12 mouse cellular contexts compared by ENCODE assay signal in the genomic region with DNA sequence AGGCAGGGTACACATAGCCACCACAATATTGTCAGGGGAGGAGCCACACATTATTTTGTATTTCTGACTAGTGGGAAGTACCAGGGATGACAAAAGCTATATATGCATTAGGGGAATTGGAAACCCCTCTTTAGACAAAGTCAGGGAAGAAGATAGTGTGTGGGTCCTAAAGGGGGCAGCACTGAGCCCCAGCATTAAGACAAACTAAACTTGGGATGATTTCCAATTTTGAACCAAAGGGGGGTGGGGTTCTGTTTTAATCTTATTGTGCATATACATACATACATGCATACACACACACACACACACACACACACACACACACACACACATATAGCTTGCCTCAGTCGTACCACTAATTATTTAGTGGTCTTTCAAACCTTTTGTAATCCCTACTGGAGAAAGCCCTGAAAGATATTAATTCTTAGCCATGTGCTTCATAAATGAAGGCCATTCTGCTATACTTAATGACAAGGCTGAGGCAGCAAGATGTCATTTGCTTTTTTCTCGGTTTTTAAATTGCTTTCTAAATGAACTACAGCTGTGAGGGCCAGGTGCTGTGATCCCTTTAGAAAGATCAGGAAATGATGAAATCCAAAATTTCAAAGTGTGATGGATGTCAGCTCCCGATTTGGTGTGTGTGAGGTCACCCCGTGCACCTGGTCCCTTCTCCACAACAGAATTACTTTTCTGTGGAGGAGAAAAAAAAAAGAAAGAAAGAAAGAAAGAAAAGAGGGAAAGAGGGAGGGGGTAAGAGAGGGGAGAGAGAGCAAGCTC.
DNase-seq lines count a peak whose midpoint lies in the region; ATAC-seq and TF ChIP-seq lines count a peak whose summit lies in the region.
"Had no signal": no experiment of that assay in that cellular context is flagged by ENCODE, and none has a peak within 500 bp of the region (broad histone marks: within the 10 kb centered on the region; RNA-seq: fewer than 3 reads in every experiment).

No protein-coding gene starts in this region.

- no peaks in the 10 kb centered on the region for H3K36me3 ChIP-seq in forebrain, embryonic 14.5 days (ENCODE audit: control insufficient read depth, insufficient read depth, low read length)
- no peaks in the 10 kb centered on the region for H3K36me3 ChIP-seq in forebrain, embryonic 10.5 days (replicated peaks)
- no peaks in the 10 kb centered on the region for H3K36me3 ChIP-seq in lung, postnatal 0 days (ENCODE audit: insufficient read depth, low read length)
- H3K36me3 ChIP-seq: embryonic facial prominence, embryonic 13.5 days; limb, embryonic 15.5 days had no signal

- H3K4me2 ChIP-seq in forebrain, embryonic 14.5 days (ENCODE audit: low read length) = no peak overlapping the region
- H3K4me2 ChIP-seq in lung, postnatal 0 days (replicated peaks; ENCODE audit: low read depth, low read length) = no peak overlapping the region
- H3K4me2 ChIP-seq: embryonic facial prominence, embryonic 13.5 days; limb, embryonic 15.5 days had no signal

- H3K27me3 ChIP-seq in forebrain, embryonic 14.5 days (replicated peaks; ENCODE audit: control insufficient read depth, insufficient read depth, low read length) = no peaks in the 10 kb centered on the region
- no peaks in the 10 kb centered on the region for H3K27me3 ChIP-seq in forebrain, embryonic 10.5 days (ENCODE audit: poor library complexity, severe bottlenecking)
- H3K27me3 ChIP-seq in lung, postnatal 0 days (replicated peaks; ENCODE audit: insufficient read depth, low read length) = no peaks in the 10 kb centered on the region
- H3K27me3 ChIP-seq: embryonic facial prominence, embryonic 13.5 days; limb, embryonic 15.5 days had no signal

- WGBS in forebrain, embryonic 14.5 days = 43% methylated on average over 4 of the region's 4 CpGs
- WGBS in forebrain, embryonic 10.5 days = 74% methylated on average over 4 of the region's 4 CpGs
- 63% methylated on average over 4 of the region's 4 CpGs for WGBS in lung, postnatal 0 days

- H3K4me3 ChIP-seq in forebrain, embryonic 14.5 days (ENCODE audit: low read depth, low read length) = no peak overlapping the region
- no peak overlapping the region for H3K4me3 ChIP-seq in forebrain, embryonic 10.5 days
- H3K4me3 ChIP-seq in lung, postnatal 0 days (ENCODE audit: low read depth, low read length) = no peak overlapping the region
- H3K4me3 ChIP-seq: embryonic facial prominence, embryonic 13.5 days; limb, embryonic 15.5 days had no signal

- no peaks in the 10 kb centered on the region for H3K9me3 ChIP-seq in forebrain, embryonic 14.5 days (replicated peaks; ENCODE audit: control insufficient read depth, low read length)
- H3K9me3 ChIP-seq in forebrain, embryonic 10.5 days = no peaks in the 10 kb centered on the region
- H3K9me3 ChIP-seq in lung, postnatal 0 days (ENCODE audit: low read length) = no peaks in the 10 kb centered on the region
- H3K9me3 ChIP-seq: embryonic facial prominence, embryonic 13.5 days; limb, embryonic 15.5 days had no signal

- peak; percentile 22; the same call in 1 of the 2 replicates for TF ChIP-seq CTCF in lung, postnatal 0 days (IDR thresholded peaks at IDR 0.05)
- peak; percentile 36; the same call in 1 of the 2 replicates for TF ChIP-seq CTCF in brain, embryonic 14.5 days (IDR thresholded peaks at IDR 0.05; ENCODE audit: borderline replicate concordance, extremely low read depth, insufficient read depth, insufficient read length)

- TF ChIP-seq POLR2A in brain, embryonic 14.5 days (IDR thresholded peaks at IDR 0.05; ENCODE audit: borderline replicate concordance, extremely low read depth, insufficient read depth, insufficient read length, poor library complexity, severe bottlenecking) = no peak

- H3K27ac ChIP-seq in forebrain, embryonic 14.5 days (ENCODE audit: low read depth, low read length) = no peak overlapping the region; the same call in 1 of the 2 replicates
- no peak overlapping the region for H3K27ac ChIP-seq in forebrain, embryonic 10.5 days
- no peak overlapping the region for H3K27ac ChIP-seq in lung, postnatal 0 days (ENCODE audit: low read length)
- H3K27ac ChIP-seq: embryonic facial prominence, embryonic 13.5 days; limb, embryonic 15.5 days had no signal

- H3K4me1 ChIP-seq in forebrain, embryonic 14.5 days (ENCODE audit: control insufficient read depth, insufficient read depth, low read length) = no peaks in the 10 kb centered on the region
- peaks cover 3% of the 10 kb centered on the region; the same call in 1 of the 2 replicates for H3K4me1 ChIP-seq in forebrain, embryonic 10.5 days
- no peaks in the 10 kb centered on the region for H3K4me1 ChIP-seq in lung, postnatal 0 days (ENCODE audit: insufficient read depth, low read depth, low read length)
- H3K4me1 ChIP-seq: limb, embryonic 15.5 days had no signal

- peak; percentile 62 for ATAC-seq in forebrain, embryonic 14.5 days
- ATAC-seq in lung, postnatal 0 days = no peak
- ATAC-seq in erythroid progenitor cell, adult 5-6 weeks (replicated peaks; ENCODE audit: low FRiP score, poor library complexity, severe bottlenecking) = no peak
- ATAC-seq: intestine, postnatal 0 days had no signal

- TF ChIP-seq EP300 in lung, postnatal 0 days (IDR thresholded peaks at IDR 0.05) = no peak

- no peak overlapping the region for H3K9ac ChIP-seq in forebrain, embryonic 14.5 days (ENCODE audit: low read length)
- H3K9ac ChIP-seq in lung, postnatal 0 days (replicated peaks; ENCODE audit: low read depth) = no peak overlapping the region
- H3K9ac ChIP-seq: embryonic facial prominence, embryonic 13.5 days; limb, embryonic 15.5 days had no signal

- DNase-seq in forebrain, embryonic 14.5 days (ENCODE audit: low spot score) = peak; percentile 61
- DNase-seq in forebrain, embryonic 10.5 days (ENCODE audit: extremely low spot score, low spot score) = no peak
- DNase-seq in lung, postnatal 0 days (ENCODE audit: low spot score) = no peak
- no peak for DNase-seq in lung, postnatal 14 days
- DNase-seq in brain, embryonic 14.5 days (ENCODE audit: low read depth) = peak; percentile 64
- DNase-seq in mesoderm, embryonic 11.5 days (ENCODE audit: low read depth, low spot score) = peak; percentile 34
- no peak for DNase-seq in spleen, postnatal 36 days (ENCODE audit: low spot score in 2 of 2)
- DNase-seq: cerebellum, adult 11-12 months had no signal

Comparison
In these comparisons a context has a peak if more than half of its experiments do, and no peak if none do; other contexts are left out.
1. DNase-seq: peak in forebrain, embryonic 14.5 days (single experiment), brain, embryonic 14.5 days (single experiment) and mesoderm, embryonic 11.5 days (single experiment); none in forebrain, embryonic 10.5 days (single experiment), lung, postnatal 0 days (single experiment), lung, postnatal 14 days (single experiment) and spleen, postnatal 36 days (0 of 2).